Mouse (Mus musculus) lung, adult 2 months (tissue): ENCODE measurements at regions not wholly inside any gene's neighbourhood (a gene's known extent, or its start where the extent isn't known, plus 50 kb on each side); places are given as distances from the start of the nearest gene placed in this dataset.
A peak's percentile ranks its signal among the peaks of the same experiment; 100 is the strongest.

Experiments used
- DNase-seq: peaks from one replicate; pipeline ENCODE4 v3.0.0; 2022
- H3K4me1 ChIP-seq: fragments of 200-500 bp; 2 replicates; pipeline ENCODE4 v1.6.1; 2011; ENCODE audit warnings: low read length; ENCODE audit not compliant: control insufficient read depth, insufficient read depth
- H3K4me3 ChIP-seq: fragments of 200-500 bp; replicated peaks from 2 replicates; pipeline ENCODE3; 2011; ENCODE audit warnings: low read depth, mild to moderate bottlenecking, control low read depth, low read length; ENCODE audit errors: extremely low read depth
- CTCF ChIP-seq: fragments of 200-500 bp; IDR thresholded peaks from 2 replicates; pipeline ENCODE4 v1.5.1; 2011; ENCODE audit warnings: mild to moderate bottlenecking, low read length, control low read depth; ENCODE audit not compliant: insufficient read depth
- POLR2A ChIP-seq: fragments of 200-500 bp; IDR thresholded peaks from 2 replicates; pipeline ENCODE4 v1.6.1; 2011; ENCODE audit warnings: low read depth, mild to moderate bottlenecking, control low read depth, low read length, borderline replicate concordance; ENCODE audit errors: extremely low read depth
- WGBS: fragments of 180-500 bp; shearing (Covaris S2); methylation state at CpG from one replicate; pipeline ENCODE4 v1.1.7; 2018; 5-methylcytosine and 5-hydroxymethylcytosine counted together

GRCm38 (mm10) chr15:63340322-63341060 lies 504.5 kb downstream of the Gsdmc2 start:
- no peak overlapping the region for H3K4me3 ChIP-seq
- DNase-seq: no peak
- 8% methylated on average over 6 of the region's 6 CpGs for WGBS
- no peaks in the 10 kb centered on the region; the same call in 1 of the 2 replicates for H3K4me1 ChIP-seq
- no peak for TF ChIP-seq CTCF
- no peak for TF ChIP-seq POLR2A

- DNase-seq: no peak
- 53% methylated on average over 1 of the region's 1 CpGs for WGBS
These were observed 525.3 kb downstream of the Gsdmc2 start for GRCm38 (mm10) chr15:63319666-63320065.

GRCm38 (mm10) chr15:63310426-63310825 lies 534.6 kb downstream of the Gsdmc2 start:
- H3K4me3 ChIP-seq: no peak overlapping the region
- DNase-seq: no peak
- TF ChIP-seq POLR2A: no peak
- TF ChIP-seq CTCF: no peak
- no peaks in the 10 kb centered on the region for H3K4me1 ChIP-seq
- WGBS: 63% methylated on average over 2 of the region's 2 CpGs

More at GRCm38 (mm10) chr15:63319666-63320065, 525.3 kb downstream of the Gsdmc2 start:
- TF ChIP-seq CTCF (no peak), POLR2A (no peak)
- Histone ChIP-seq H3K4me1 (no peaks in the 10 kb centered on the region), H3K4me3 (no peak overlapping the region)

DNA sequence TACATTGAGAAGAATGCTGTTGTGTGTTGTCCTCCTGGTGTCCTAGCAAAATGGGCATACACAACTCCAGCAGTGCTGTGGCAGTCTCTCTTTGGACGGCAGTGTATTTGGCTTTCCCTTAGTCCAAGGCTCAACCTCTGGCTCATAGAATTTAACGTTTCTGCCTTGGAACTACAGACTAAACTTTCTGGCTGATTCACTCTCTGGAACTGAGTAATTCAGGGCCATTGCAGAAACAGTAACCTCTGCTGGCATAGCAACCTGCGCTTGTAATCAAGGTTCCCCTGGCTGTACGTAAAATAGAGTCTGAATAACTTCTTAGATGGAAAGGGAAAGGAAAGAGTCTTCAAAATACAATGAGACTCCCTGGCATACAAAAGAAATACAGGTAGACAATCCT lies 545.7 kb downstream of the Gsdmc2 start:
- Histone ChIP-seq H3K4me1 (no peaks in the 10 kb centered on the region), H3K4me3 (no peak overlapping the region)
- DNase-seq: no peak
- WGBS: 73% methylated on average over 4 of the region's 4 CpGs
- TF ChIP-seq CTCF (no peak), POLR2A (no peak)

GRCm38 (mm10) chr15:63288534-63288933 lies 556.4 kb downstream of the Gsdmc2 start:
- H3K4me3 ChIP-seq: no peak overlapping the region
- H3K4me1 ChIP-seq: no peaks in the 10 kb centered on the region
- TF ChIP-seq CTCF (no peak), POLR2A (no peak)
- DNase-seq: no peak

- DNase-seq: no peak
- H3K4me3 ChIP-seq: no peak overlapping the region
- no peaks in the 10 kb centered on the region for H3K4me1 ChIP-seq
- TF ChIP-seq POLR2A (no peak), CTCF (no peak)
- 55% methylated on average over 1 of the region's 1 CpGs for WGBS
These were observed 559.0 kb downstream of the Gsdmc2 start for GRCm38 (mm10) chr15:63286026-63286425.

- DNase-seq: peak; percentile 3
- H3K4me1 ChIP-seq: no peaks in the 10 kb centered on the region
- 69% methylated on average over 2 of the region's 2 CpGs for WGBS
- H3K4me3 ChIP-seq: no peak overlapping the region
- TF ChIP-seq CTCF: no peak
- TF ChIP-seq POLR2A: no peak
These were observed 574.6 kb downstream of the Gsdmc2 start for GRCm38 (mm10) chr15:63270381-63270780.

GRCm38 (mm10) chr15:63265845-63266244 lies 579.1 kb downstream of the Gsdmc2 start:
- H3K4me1 ChIP-seq: no peaks in the 10 kb centered on the region
- no peak for DNase-seq
- WGBS: 72% methylated on average over 1 of the region's 1 CpGs
- TF ChIP-seq POLR2A (no peak), CTCF (no peak)
- H3K4me3 ChIP-seq: no peak overlapping the region

DNA sequence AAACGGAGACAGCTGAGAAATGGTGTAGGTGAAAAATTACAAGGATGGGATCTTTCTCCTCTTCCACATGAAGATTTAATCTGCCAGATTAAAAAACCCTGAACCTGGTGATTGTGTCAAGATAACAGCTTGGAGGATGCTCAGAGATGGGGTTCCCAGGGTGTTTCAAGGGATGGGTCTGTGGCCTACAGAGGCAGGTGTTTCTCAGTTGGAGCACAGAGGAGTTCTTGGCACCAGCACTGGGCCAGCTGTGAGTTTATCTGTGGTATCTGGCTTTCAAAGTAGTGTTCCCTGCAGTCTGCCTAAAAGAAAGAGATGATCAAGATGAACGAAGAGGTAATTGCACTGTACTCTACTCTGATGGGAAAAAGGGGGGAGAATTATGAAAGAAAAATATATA lies 589.2 kb downstream of the Gsdmc2 start:
- WGBS: 76% methylated on average over 2 of the region's 2 CpGs
- H3K4me3 ChIP-seq: no peak overlapping the region
- DNase-seq: no peak
- TF ChIP-seq POLR2A (no peak), CTCF (no peak)
- no peaks in the 10 kb centered on the region for H3K4me1 ChIP-seq

DNA sequence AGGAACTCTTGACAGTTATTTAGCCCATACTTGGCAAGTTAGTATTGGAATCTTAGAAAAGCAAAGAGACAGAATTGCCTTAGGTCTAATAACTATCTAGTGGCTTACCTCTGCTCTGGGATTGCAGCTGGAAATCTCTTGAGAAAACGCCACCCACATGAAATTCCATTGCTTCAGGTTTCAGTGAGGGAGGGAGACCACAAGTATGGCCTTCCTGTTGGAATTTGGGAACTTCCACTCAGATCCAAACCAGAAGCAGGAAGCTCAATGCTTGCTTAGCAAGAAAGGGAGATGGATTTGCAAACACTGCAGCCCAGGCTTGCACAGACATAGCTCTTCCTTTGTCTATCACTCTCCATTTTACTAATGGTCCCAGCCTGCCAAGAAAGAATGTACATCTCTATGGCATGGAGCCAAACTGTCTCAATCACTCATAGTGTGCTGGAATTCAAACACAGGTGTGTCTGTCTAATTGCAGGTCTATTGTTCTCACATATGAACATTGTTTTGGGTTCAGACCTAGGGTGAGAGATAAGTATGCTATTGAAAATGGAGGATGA lies 592.1 kb downstream of the Gsdmc2 start:
- H3K4me3 ChIP-seq: no peak overlapping the region
- H3K4me1 ChIP-seq: no peaks in the 10 kb centered on the region
- TF ChIP-seq POLR2A: no peak
- no peak for TF ChIP-seq CTCF
- DNase-seq: no peak
- 63% methylated on average over 1 of the region's 1 CpGs for WGBS
